Mouse (Mus musculus) left cerebral cortex, postnatal 25 days (tissue): Measurements from ENCODE around the gene Rep15. TPM values are rescaled to one million over a fixed set of nuclear protein-coding genes. Genes with fewer than 3 reads are reported as not detected.
A peak's percentile ranks its signal among the peaks of the same experiment; 100 is the strongest.

Source experiments
- DNase-seq, 2 experiments: peaks; one replicate each; pipeline ENCODE4 v3.0.0; 2022; ENCODE audit warnings: low spot score in 2 of 2, mixed read lengths in 1 of 2
- intact Hi-C: fragments of 180-260 bp; cut with DNase I; formaldehyde crosslinking; loops from one replicate; pipeline ENCODE4 v1.15.1; 2025
- total RNA-seq, 2 experiments: library from RNA; stranded (reverse); gene quantifications; 2 replicates each; pipeline ENCODE4 v1.2.3; 2021

Rep15 gene
- total RNA-seq, 2 experiments from 2014 or later, result 1.7 to 2.2 TPM

- no peak for DNase-seq
- intact Hi-C loops, result no loop called here
Measured at GRCm38 (mm10) chr6:147023568-147023967, 8.8 kb upstream of the Rep15 start.

- no peak for DNase-seq
- intact Hi-C loops, result no loop called here
Measured at GRCm38 (mm10) chr6:147024761-147025160, 7.6 kb upstream of the Rep15 start.

- intact Hi-C loops, result no loop called here
- peak in 1 of 2 experiments; percentile 59 for DNase-seq
Measured at GRCm38 (mm10) chr6:147028396-147028795, 4.0 kb upstream of the Rep15 start.

- intact Hi-C loops, result no loop called here
- DNase-seq, result peak in 1 of 2 experiments; percentile 40
Measured at GRCm38 (mm10) chr6:147029591-147029990, 2.8 kb upstream of the Rep15 start.

GRCm38 (mm10) chr6:147030096-147030885 is 2.1 kb upstream of the Rep15 start:
- intact Hi-C loops, result no loop called here
- DNase-seq, result no peak

GRCm38 (mm10) chr6:147042291-147043290 is 10.2 kb downstream of the Rep15 start, which contains the start of gene Mrps35:
Gene Mrps35, plus strand, starts transcription at chr6:147042764.
- intact Hi-C loops, result loop anchor here (10.0 kb wide), 1 partner anchor 432 kb away; the partner anchor contains the start of gene Ccdc91
- peak; percentile 89 to 92 for DNase-seq

- intact Hi-C loops, result loop anchor here (10.0 kb wide), 1 partner anchor 431 kb away; the partner anchor contains the start of gene Ccdc91
Measured at GRCm38 (mm10) chr6:147043633-147044032, 11.2 kb downstream of the Rep15 start.

GRCm38 (mm10) chr6:147049239-147049805 is 16.9 kb downstream of the Rep15 start:
- DNase-seq, result peak in 1 of 2 experiments; percentile 65
- intact Hi-C loops, result loop anchor here (10.0 kb wide), 1 partner anchor 425 kb away; the partner anchor contains the start of gene Ccdc91

More at GRCm38 (mm10) chr6:147043633-147044032, 11.2 kb downstream of the Rep15 start:
- DNase-seq, result no peak

- intact Hi-C loops, result no loop called here
- DNase-seq, result no peak
Measured at GRCm38 (mm10) chr6:147051666-147052065, 19.3 kb downstream of the Rep15 start.

- no peak for DNase-seq
- intact Hi-C loops, result no loop called here
Measured at GRCm38 (mm10) chr6:147052440-147052839, 20.1 kb downstream of the Rep15 start.

GRCm38 (mm10) chr6:147053785-147054646 is 21.6 kb downstream of the Rep15 start:
- DNase-seq, result peak in 1 of 2 experiments; percentile 41
- intact Hi-C loops, result no loop called here

GRCm38 (mm10) chr6:147055374-147055977 is 23.1 kb downstream of the Rep15 start:
- intact Hi-C loops, result no loop called here
- DNase-seq, result no peak

GRCm38 (mm10) chr6:147059326-147059725 is 26.9 kb downstream of the Rep15 start:
- intact Hi-C loops, result no loop called here
- DNase-seq, result no peak

- intact Hi-C loops, result no loop called here
- DNase-seq, result no peak
Measured at GRCm38 (mm10) chr6:147061630-147062029, 29.2 kb downstream of the Rep15 start.

GRCm38 (mm10) chr6:147062034-147062433 is 29.6 kb downstream of the Rep15 start:
- intact Hi-C loops, result no loop called here
- DNase-seq, result no peak

GRCm38 (mm10) chr6:147062694-147063093 is 30.3 kb downstream of the Rep15 start:
- intact Hi-C loops, result no loop called here
- no peak for DNase-seq

- no peak for DNase-seq
- intact Hi-C loops, result no loop called here
Measured at GRCm38 (mm10) chr6:147064226-147064943, 32.0 kb downstream of the Rep15 start.

- intact Hi-C loops, result no loop called here
- no peak for DNase-seq
Measured at GRCm38 (mm10) chr6:147064944-147065261, 32.5 kb downstream of the Rep15 start.
